Mouse (Mus musculus) limb, embryonic 10.5 days (tissue): Measurements from ENCODE around the gene Cped1. TPM values are rescaled to one million over a fixed set of nuclear protein-coding genes. Genes with fewer than 3 reads are reported as not detected.

ENCODE experiments used
- DNase-seq: peaks from one replicate; pipeline ENCODE4 v3.0.0-alpha.2; 2017; ENCODE audit warnings: low spot score
- H3K27ac ChIP-seq: fragments of 300-500 bp; sonication (generic); 2 replicates; pipeline ENCODE4 v1.5.1; 2016; ENCODE audit warnings: mild to moderate bottlenecking
- H3K27me3 ChIP-seq: fragments of 300-500 bp; sonication (generic); 2 replicates; pipeline ENCODE4 v1.6.1; 2016; ENCODE audit warnings: low read depth, mild to moderate bottlenecking; ENCODE audit not compliant: poor library complexity, severe bottlenecking
- H3K36me3 ChIP-seq: fragments of 300-500 bp; sonication (generic); 2 replicates; pipeline ENCODE4 v1.6.1; 2016; ENCODE audit warnings: mild to moderate bottlenecking, moderate library complexity
- H3K4me1 ChIP-seq: fragments of 300-500 bp; sonication (generic); 2 replicates; pipeline ENCODE4 v1.6.1; 2016
- H3K4me3 ChIP-seq: fragments of 300-500 bp; sonication (generic); 2 replicates; pipeline ENCODE4 v1.5.1; 2016; ENCODE audit warnings: mild to moderate bottlenecking, moderate library complexity
- H3K9me3 ChIP-seq: fragments of 300-500 bp; sonication (generic); replicated peaks from 2 replicates; pipeline ENCODE4 v1.6.1; 2016; ENCODE audit warnings: mild to moderate bottlenecking
- WGBS: fragments of 180-500 bp; shearing (Covaris S2); methylation state at CpG from one replicate; pipeline ENCODE4 v1.1.7; 2016; 5-methylcytosine and 5-hydroxymethylcytosine counted together
- polyA plus RNA-seq: library from polyadenylated mRNA; unstranded; fragments of >200 nt; fragmentation: Nextera tagmentation; extraction: Ambion mirVana; gene quantifications from 2 replicates; pipeline ENCODE4 v1.2.1, GENCODE M21; 2016

Gene Cped1
- polyA plus RNA-seq, 1 experiment from 2014 or later = 63.8 TPM

DNA sequence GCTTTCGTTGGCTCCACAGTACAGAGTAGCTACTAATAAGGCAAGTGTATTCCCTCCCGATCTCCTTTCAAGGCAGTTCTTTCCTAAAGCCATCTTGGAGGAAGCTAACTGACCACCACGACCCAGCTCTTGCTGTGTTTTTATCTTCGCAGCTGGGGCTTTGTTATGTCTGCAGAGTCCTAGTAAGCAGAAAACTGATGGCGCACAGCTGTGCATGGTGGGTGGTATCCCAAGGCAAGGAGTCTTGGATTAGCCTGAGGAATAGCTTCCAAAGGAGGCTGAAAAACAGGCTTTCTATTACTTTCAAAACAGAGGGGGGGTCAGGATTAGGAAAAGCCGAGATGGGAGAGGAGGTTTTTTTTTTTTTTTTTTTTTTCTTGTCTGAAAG is 17.5 kb downstream of the Cped1 start:
- H3K27ac ChIP-seq = peak overlapping the region; percentile 66
- peak; percentile 71 for DNase-seq
- 23% methylated on average over 6 of the region's 6 CpGs for WGBS

GRCm38 (mm10) chr6:22003959-22004543 is 18.3 kb downstream of the Cped1 start:
- Histone ChIP-seq H3K4me1 (peaks cover 51% of the 10 kb centered on the region), H3K27ac (peak overlapping the region; percentile 66), H3K9me3 (no peaks in the 10 kb centered on the region), H3K36me3 (peaks cover 56% of the 10 kb centered on the region), H3K27me3 (no peaks in the 10 kb centered on the region), H3K4me3 (no peak overlapping the region)
- no peak for DNase-seq
- WGBS = 91% methylated on average over 10 of the region's 10 CpGs

More for the DNA sequence above, 17.5 kb downstream of the Cped1 start:
- peaks cover 48% of the 10 kb centered on the region for H3K36me3 ChIP-seq
- no peak overlapping the region for H3K4me3 ChIP-seq
- H3K4me1 ChIP-seq = peaks cover 60% of the 10 kb centered on the region
- H3K9me3 ChIP-seq = no peaks in the 10 kb centered on the region
- H3K27me3 ChIP-seq = no peaks in the 10 kb centered on the region

GRCm38 (mm10) chr6:22008346-22008745 is 22.6 kb downstream of the Cped1 start:
- Histone ChIP-seq H3K9me3 (no peaks in the 10 kb centered on the region), H3K4me3 (no peak overlapping the region), H3K36me3 (peaks cover 72% of the 10 kb centered on the region), H3K27me3 (no peaks in the 10 kb centered on the region), H3K27ac (no peak overlapping the region), H3K4me1 (peaks cover 16% of the 10 kb centered on the region)
- no peak for DNase-seq
- WGBS = 94% methylated on average over 7 of the region's 7 CpGs

DNA sequence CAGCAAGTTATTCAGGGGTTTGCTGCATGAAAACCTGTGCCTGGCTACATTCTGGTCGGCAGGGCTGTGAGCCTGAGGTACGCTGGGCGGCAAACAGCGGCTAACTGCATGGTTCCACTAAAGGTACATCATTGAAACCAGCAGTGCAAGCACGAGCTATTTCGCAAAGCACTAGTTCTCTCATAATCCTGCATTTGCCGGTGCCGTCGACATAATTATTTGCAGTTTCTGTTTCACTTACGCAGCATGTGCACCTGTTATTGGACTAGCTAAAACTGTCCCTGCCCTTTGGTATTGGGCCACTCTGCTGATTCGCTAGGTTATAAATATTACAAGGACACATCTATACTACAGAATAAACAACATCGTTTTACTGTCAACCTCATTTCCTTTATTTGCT is 24.5 kb downstream of the Cped1 start:
- H3K4me3 ChIP-seq = no peak overlapping the region
- H3K4me1 ChIP-seq = peaks cover 18% of the 10 kb centered on the region
- DNase-seq = no peak
- no peaks in the 10 kb centered on the region for H3K9me3 ChIP-seq
- H3K27me3 ChIP-seq = no peaks in the 10 kb centered on the region
- 88% methylated on average over 12 of the region's 12 CpGs for WGBS
- H3K36me3 ChIP-seq = peaks cover 73% of the 10 kb centered on the region
- H3K27ac ChIP-seq = no peak overlapping the region

DNA sequence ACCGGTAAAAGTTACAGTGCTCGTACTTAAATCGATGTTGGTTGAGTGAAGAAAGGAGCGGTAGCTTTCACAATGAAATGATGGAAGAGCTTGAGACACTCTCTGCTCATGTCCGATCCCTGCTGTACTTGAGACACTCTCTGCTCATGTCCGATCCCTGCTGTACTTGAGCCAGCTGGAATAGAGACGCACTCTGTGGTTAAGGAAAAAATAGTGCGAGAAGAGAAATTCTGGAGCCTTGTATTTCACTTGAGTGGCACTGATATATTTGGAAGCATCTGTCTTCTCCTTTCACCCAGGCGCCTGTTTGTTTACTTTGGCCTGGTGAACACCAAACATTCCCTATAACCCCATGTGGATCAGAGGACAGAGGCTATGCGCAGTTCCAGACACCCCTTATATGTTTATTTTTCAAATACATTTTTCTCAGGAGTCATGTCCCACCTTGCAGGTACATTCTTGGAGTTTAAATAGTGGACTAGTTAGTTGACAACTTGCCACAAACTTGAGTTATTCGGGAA is 25.1 kb downstream of the Cped1 start:
- Histone ChIP-seq H3K4me1 (peaks cover 18% of the 10 kb centered on the region), H3K9me3 (no peaks in the 10 kb centered on the region), H3K4me3 (no peak overlapping the region), H3K27me3 (no peaks in the 10 kb centered on the region), H3K27ac (no peak overlapping the region), H3K36me3 (peaks cover 72% of the 10 kb centered on the region)
- no peak for DNase-seq
- 94% methylated on average over 11 of the region's 11 CpGs for WGBS

GRCm38 (mm10) chr6:22011546-22011945 is 25.8 kb downstream of the Cped1 start:
- Histone ChIP-seq H3K9me3 (no peaks in the 10 kb centered on the region), H3K27ac (no peak overlapping the region), H3K36me3 (peaks cover 79% of the 10 kb centered on the region), H3K4me3 (no peak overlapping the region), H3K27me3 (no peaks in the 10 kb centered on the region), H3K4me1 (peaks cover 19% of the 10 kb centered on the region)
- WGBS = 80% methylated on average over 2 of the region's 2 CpGs
- no peak for DNase-seq

DNA sequence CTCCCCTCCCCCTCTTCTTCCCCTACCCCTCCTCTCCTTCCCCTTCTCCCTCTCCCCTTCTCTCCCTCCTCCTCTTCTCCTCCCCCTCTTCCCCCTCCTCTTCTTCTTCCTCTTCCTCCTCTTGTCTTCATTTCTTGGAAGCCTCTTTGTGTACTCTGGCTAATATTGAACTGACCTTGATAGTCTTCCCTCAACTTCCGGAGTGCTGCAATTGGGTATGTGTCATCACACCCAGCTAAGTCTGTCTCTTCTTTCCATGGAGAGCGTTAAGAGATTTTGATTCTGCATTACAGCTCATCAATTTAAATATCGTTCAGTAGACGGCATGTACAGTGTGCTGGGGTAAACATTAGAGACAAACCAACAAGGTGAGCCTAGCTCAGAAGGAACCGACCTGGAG is 26.4 kb downstream of the Cped1 start:
- Histone ChIP-seq H3K4me1 (peaks cover 23% of the 10 kb centered on the region), H3K27ac (no peak overlapping the region)
- 89% methylated on average over 5 of the region's 5 CpGs for WGBS

DNA sequence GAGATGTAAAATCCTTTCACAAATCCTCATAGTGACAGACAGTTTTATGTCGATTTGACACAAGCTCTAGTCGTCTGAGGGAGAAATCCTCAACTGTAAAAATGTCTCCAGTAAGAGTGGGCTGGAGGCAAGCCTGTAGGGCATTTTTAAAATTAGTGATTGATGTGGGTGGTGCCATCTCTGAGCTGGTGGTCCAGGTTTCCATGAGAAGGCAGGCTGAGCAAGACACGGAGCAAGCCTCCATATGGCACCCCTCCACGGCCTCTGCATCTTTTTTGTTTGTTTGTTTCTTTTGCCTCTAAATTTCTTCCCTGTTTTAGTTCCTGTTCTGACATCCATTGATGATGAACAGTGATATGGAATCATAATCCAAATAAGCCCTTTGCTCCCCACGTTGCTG is 26.8 kb downstream of the Cped1 start:
- no peak overlapping the region for H3K27ac ChIP-seq
- no peak for DNase-seq
- peaks cover 23% of the 10 kb centered on the region for H3K4me1 ChIP-seq
- 80% methylated on average over 5 of the region's 5 CpGs for WGBS
- H3K36me3 ChIP-seq = peaks cover 88% of the 10 kb centered on the region
- no peaks in the 10 kb centered on the region for H3K27me3 ChIP-seq
- no peaks in the 10 kb centered on the region for H3K9me3 ChIP-seq
- H3K4me3 ChIP-seq = no peak overlapping the region

More for the DNA sequence above, 26.4 kb downstream of the Cped1 start:
- Histone ChIP-seq H3K36me3 (peaks cover 84% of the 10 kb centered on the region), H3K4me3 (no peak overlapping the region), H3K9me3 (no peaks in the 10 kb centered on the region), H3K27me3 (no peaks in the 10 kb centered on the region)
- no peak for DNase-seq

GRCm38 (mm10) chr6:22013394-22013793 is 27.7 kb downstream of the Cped1 start:
- no peak for DNase-seq
- Histone ChIP-seq H3K27ac (no peak overlapping the region), H3K4me3 (no peak overlapping the region), H3K36me3 (peaks cover 89% of the 10 kb centered on the region), H3K27me3 (no peaks in the 10 kb centered on the region), H3K4me1 (peaks cover 29% of the 10 kb centered on the region), H3K9me3 (no peaks in the 10 kb centered on the region)
- 94% methylated on average over 3 of the region's 3 CpGs for WGBS

- Histone ChIP-seq H3K27ac (peak overlapping the region; percentile 20; the same call in 1 of the 2 replicates), H3K4me3 (no peak overlapping the region), H3K9me3 (no peaks in the 10 kb centered on the region), H3K27me3 (no peaks in the 10 kb centered on the region), H3K4me1 (peaks cover 40% of the 10 kb centered on the region), H3K36me3 (peaks cover 88% of the 10 kb centered on the region)
- WGBS = 93% methylated on average over 6 of the region's 6 CpGs
- DNase-seq = no peak
Measured at GRCm38 (mm10) chr6:22014291-22014911, 28.7 kb downstream of the Cped1 start.

DNA sequence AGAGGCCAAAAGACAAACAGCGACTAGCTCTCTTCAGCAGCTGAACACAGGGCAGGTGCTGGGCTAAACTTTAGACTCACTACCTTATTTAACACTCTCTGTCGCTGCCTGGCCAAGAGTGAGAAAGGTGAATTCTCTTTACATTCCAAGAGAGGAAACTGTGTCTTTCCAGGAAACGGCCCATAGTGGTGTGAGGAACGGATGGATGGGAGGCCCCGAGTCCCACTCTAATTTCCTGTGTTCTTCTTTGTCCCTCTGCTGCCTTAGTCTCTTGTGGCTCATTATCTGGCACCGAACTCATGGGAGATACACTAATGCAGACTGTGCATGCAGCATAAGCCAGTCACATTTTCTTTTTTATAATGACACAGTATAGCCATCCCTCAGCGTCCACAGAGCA is 31.9 kb downstream of the Cped1 start:
- H3K36me3 ChIP-seq = peaks cover 81% of the 10 kb centered on the region
- no peaks in the 10 kb centered on the region for H3K9me3 ChIP-seq
- peaks cover 42% of the 10 kb centered on the region for H3K4me1 ChIP-seq
- no peaks in the 10 kb centered on the region for H3K27me3 ChIP-seq
- DNase-seq = no peak
- 73% methylated on average over 7 of the region's 7 CpGs for WGBS
- H3K4me3 ChIP-seq = no peak overlapping the region
- no peak overlapping the region for H3K27ac ChIP-seq

GRCm38 (mm10) chr6:22018768-22019445 is 33.2 kb downstream of the Cped1 start:
- Histone ChIP-seq H3K4me3 (no peak overlapping the region), H3K27me3 (no peaks in the 10 kb centered on the region), H3K27ac (peak overlapping the region; percentile 76), H3K9me3 (no peaks in the 10 kb centered on the region), H3K36me3 (peaks cover 78% of the 10 kb centered on the region), H3K4me1 (peaks cover 43% of the 10 kb centered on the region)
- WGBS = 71% methylated on average over 8 of the region's 8 CpGs
- DNase-seq = no peak

- Histone ChIP-seq H3K27me3 (no peaks in the 10 kb centered on the region), H3K36me3 (peaks cover 71% of the 10 kb centered on the region), H3K27ac (peak overlapping the region; percentile 76), H3K4me3 (no peak overlapping the region), H3K4me1 (peaks cover 43% of the 10 kb centered on the region), H3K9me3 (no peaks in the 10 kb centered on the region)
- no peak for DNase-seq
- 45% methylated on average over 10 of the region's 10 CpGs for whole genome bisulfite sequencing
Measured at GRCm38 (mm10) chr6:22019637-22020036, 33.9 kb downstream of the Cped1 start.
